Mouse (Mus musculus): ENCODE measurements around the gene Speer2.
A peak's percentile ranks its signal among the peaks of the same experiment; 100 is the strongest.

Gene Speer2

DNA sequence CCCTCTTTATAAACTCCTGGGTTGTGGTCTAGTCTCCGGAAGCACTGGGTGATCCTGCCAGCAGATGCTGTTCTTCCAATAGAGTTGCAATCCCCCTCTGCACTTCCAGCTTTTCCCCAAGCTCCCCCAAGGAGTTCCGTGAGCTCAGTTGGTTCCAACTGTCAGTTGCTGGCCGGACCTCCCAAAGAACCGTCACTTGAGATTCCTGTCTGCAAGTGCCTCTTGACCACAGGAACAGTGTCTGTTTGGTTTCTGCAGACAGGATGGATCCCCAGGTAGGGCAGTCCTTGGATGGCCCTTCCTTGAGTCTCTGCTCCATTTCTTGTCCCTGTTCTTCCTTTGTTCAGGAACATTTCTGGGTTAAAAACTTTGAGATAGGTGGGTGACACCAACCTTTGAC is at the start of gene Speer2:
Speer2 (minus strand) TSS at position 101 of the 400 bp plus-strand sequence.
- peak; percentile 4 for DNase-seq (ENCODE audit: low spot score)

DNA sequence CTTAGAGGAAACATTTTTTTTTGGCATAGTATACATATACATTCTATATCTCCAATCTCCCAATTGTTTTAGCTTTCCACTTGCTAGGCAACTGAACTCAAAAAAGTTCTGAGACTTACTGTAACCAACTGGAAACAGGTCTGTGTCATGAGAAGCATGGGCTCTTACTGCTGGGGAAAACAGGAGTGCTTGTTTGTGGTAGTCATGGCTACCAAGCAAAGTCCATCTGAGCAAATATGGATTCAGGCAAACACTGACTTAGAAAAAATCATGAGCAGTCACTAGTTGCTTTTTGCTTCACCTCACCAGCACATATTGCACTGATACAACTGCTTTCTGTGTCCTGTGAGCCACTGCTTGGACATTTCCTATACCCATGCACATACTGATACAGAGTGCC is 40.8 kb upstream of the Speer2 start:
- DNase-seq (ENCODE audit: low spot score) = no peak

DNA sequence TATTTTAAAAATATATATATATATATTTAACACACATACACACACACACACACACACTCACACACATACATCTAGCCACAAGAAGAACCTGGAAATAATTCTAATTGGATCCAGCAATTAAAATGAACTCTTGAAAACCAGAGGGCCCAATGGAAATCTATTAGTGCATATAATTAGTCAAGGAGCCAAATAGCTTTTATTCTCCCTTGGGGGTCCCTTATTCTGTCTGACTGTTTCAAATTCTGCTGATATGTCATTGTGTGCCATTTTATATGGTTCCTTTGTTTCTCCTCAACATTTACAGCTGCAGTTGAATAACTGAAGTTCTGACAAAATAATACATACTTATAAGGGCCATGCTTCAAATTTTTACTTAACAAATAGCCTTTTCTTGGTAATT is 17.2 kb upstream of the Speer2 start:
- DNase-seq (ENCODE audit: low spot score) = no peak

DNA sequence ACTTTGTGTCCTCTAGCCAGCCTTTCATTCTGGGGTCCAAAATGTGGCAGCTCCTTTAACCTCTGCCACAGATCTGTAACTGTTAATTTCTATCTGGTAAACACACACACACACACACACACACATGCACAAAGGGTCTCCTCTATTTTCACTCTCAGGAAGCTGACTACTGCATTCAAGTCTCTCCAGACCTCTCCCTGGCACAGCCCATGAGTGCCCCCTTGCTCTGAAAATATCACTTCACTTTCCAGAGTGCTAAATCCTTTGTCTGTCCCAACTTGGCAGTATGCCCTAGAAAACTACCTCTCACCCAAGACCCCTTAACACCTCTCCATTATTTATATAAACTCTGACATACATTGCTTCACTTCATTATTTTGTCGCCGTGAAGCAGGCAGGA is 26.9 kb downstream of the Speer2 start:
- DNase-seq (ENCODE audit: low spot score) = no peak

DNA sequence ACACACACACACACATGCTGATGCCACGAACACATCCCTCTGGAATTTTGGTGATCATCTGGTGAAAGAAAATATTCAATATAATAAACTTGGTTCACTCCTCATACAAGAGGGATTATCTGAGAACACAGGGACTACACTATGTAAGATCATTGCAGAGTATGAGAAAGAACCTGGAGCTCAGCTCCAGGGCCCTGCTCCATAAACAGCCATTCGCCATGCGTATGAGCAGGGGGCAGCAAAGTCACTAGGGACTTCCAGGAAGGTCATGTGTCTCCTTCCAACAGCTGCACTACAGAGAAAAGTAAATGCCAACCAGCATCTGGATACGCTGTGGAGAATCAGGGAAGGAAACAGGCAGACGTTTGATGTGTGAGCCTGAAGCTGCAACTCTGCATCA is 49.9 kb downstream of the Speer2 start:
- no peak for DNase-seq (ENCODE audit: low spot score)
